Mouse (Mus musculus): Measurements from ENCODE around the gene Chrm5.

GRCm38 (mm10) chr2:112517218-112517617 is 36.6 kb upstream of the Chrm5 start:
- no peak for TF ChIP-seq CTCF (IDR thresholded peaks at IDR 0.05; ENCODE audit: low read depth, low read length)
- no peak for TF ChIP-seq GATA2 (IDR thresholded peaks at IDR 0.05; ENCODE audit: borderline replicate concordance, low read depth, low read length)
- TF ChIP-seq GATA1 (IDR thresholded peaks at IDR 0.05; ENCODE audit: borderline replicate concordance, low read length) = no peak
- TF ChIP-seq POLR2AphosphoS5 (IDR thresholded peaks at IDR 0.05; ENCODE audit: insufficient replicate concordance, low read depth, low read length) = no peak
- TF ChIP-seq TAL1 (conservative IDR thresholded peaks at IDR 0.05; ENCODE audit: low read depth, low read length) = no peak

All from G1E (cell line).